In genomic region chr7:58093523-58093922, GRCm38 (mm10) we compare ENCODE assay signal across 27 mouse cellular contexts.
DNase-seq lines count a peak whose midpoint lies in the region; ATAC-seq and TF ChIP-seq lines count a peak whose summit lies in the region.
"Had no signal": no experiment of that assay in that cellular context is flagged by ENCODE, and none has a peak within 500 bp of the region (broad histone marks: within the 10 kb centered on the region; RNA-seq: fewer than 3 reads in every experiment).

No protein-coding gene starts in this region.

- DNase-seq in forebrain, embryonic 10.5 days (ENCODE audit: extremely low spot score, low spot score): no peak
- DNase-seq in frontal cortex, postnatal 14 days (ENCODE audit: low spot score in 2 of 2): no peak
- peak; percentile 8 for DNase-seq in brain, embryonic 14.5 days (ENCODE audit: low read depth)
- DNase-seq in telencephalon, adult 2 months (ENCODE audit: low read depth, low spot score): peak; percentile 43
- DNase-seq: adrenal gland, adult 8-10 months; adrenal gland, postnatal 14 days; adrenal gland, postnatal 36 days; cerebellum, adult 11 months; cerebellum, adult 18-20 months; cerebellum, adult 8-10 months; cerebellum, adult 9-11 months; cerebellum, postnatal 14 days; cerebellum, postnatal 36 days; embryo, embryonic 11 days; gastrocnemius, adult 2 months had no signal

- no peaks in the 10 kb centered on the region for H3K4me1 ChIP-seq in forebrain, embryonic 16.5 days (replicated peaks; ENCODE audit: control insufficient read depth, insufficient read depth, low read length)
- H3K4me1 ChIP-seq in forebrain, embryonic 10.5 days: no peaks in the 10 kb centered on the region
- H3K4me1 ChIP-seq in heart, embryonic 12.5 days (replicated peaks): no peaks in the 10 kb centered on the region
- H3K4me1 ChIP-seq: embryonic facial prominence, embryonic 13.5 days; embryonic facial prominence, embryonic 15.5 days; forebrain, embryonic 13.5 days had no signal

- no peak overlapping the region for H3K4me2 ChIP-seq in forebrain, embryonic 16.5 days (ENCODE audit: low read length)
- no peak overlapping the region for H3K4me2 ChIP-seq in heart, embryonic 12.5 days
- H3K4me2 ChIP-seq: embryonic facial prominence, embryonic 13.5 days; embryonic facial prominence, embryonic 15.5 days; forebrain, embryonic 13.5 days had no signal

- peak; percentile 64 for ATAC-seq in forebrain, embryonic 16.5 days
- peak; percentile 76 for ATAC-seq in frontal cortex, adult (ENCODE audit: low TSS enrichment)
- no peak for ATAC-seq in heart, embryonic 12.5 days (ENCODE audit: insufficient number of reproducible peaks, low FRiP score)
- ATAC-seq in CD4-positive, CD25-positive, alpha-beta regulatory T cell, adult 4 months: no peak
- ATAC-seq: activated CD4-positive, CD25-positive, alpha-beta regulatory T cell, adult 4 months; forebrain, embryonic 13.5 days; Patski had no signal

- TF ChIP-seq POLR2A in brain, embryonic 14.5 days (IDR thresholded peaks at IDR 0.05; ENCODE audit: borderline replicate concordance, extremely low read depth, insufficient read depth, insufficient read length, poor library complexity, severe bottlenecking): no peak

- no peaks in the 10 kb centered on the region for H3K9me3 ChIP-seq in forebrain, embryonic 16.5 days (ENCODE audit: control insufficient read depth, low read length)
- no peaks in the 10 kb centered on the region for H3K9me3 ChIP-seq in forebrain, embryonic 10.5 days
- no peaks in the 10 kb centered on the region for H3K9me3 ChIP-seq in heart, embryonic 12.5 days (replicated peaks)
- H3K9me3 ChIP-seq: embryonic facial prominence, embryonic 13.5 days; embryonic facial prominence, embryonic 15.5 days; forebrain, embryonic 13.5 days; G1E had no signal

- H3K36me3 ChIP-seq in forebrain, embryonic 16.5 days (ENCODE audit: control insufficient read depth, insufficient read depth): no peaks in the 10 kb centered on the region
- no peaks in the 10 kb centered on the region for H3K36me3 ChIP-seq in forebrain, embryonic 10.5 days (replicated peaks)
- H3K36me3 ChIP-seq in heart, embryonic 12.5 days: no peaks in the 10 kb centered on the region
- H3K36me3 ChIP-seq: embryonic facial prominence, embryonic 13.5 days; embryonic facial prominence, embryonic 15.5 days; G1E had no signal

- no peak overlapping the region for H3K9ac ChIP-seq in forebrain, embryonic 16.5 days (replicated peaks; ENCODE audit: low read depth, low read length)
- H3K9ac ChIP-seq in heart, embryonic 12.5 days: no peak overlapping the region
- H3K9ac ChIP-seq: embryonic facial prominence, embryonic 13.5 days; embryonic facial prominence, embryonic 15.5 days; forebrain, embryonic 13.5 days had no signal

- no peaks in the 10 kb centered on the region for H3K27me3 ChIP-seq in forebrain, embryonic 16.5 days (replicated peaks; ENCODE audit: control insufficient read depth, insufficient read depth, low read length)
- H3K27me3 ChIP-seq in forebrain, embryonic 10.5 days (ENCODE audit: poor library complexity, severe bottlenecking): no peaks in the 10 kb centered on the region
- H3K27me3 ChIP-seq in heart, embryonic 12.5 days (replicated peaks): no peaks in the 10 kb centered on the region
- H3K27me3 ChIP-seq: CH12.LX; embryonic facial prominence, embryonic 13.5 days; embryonic facial prominence, embryonic 15.5 days; forebrain, embryonic 13.5 days; Patski had no signal

- H3K4me3 ChIP-seq in forebrain, embryonic 16.5 days (replicated peaks; ENCODE audit: low read length): no peak overlapping the region
- H3K4me3 ChIP-seq in forebrain, embryonic 10.5 days: no peak overlapping the region
- no peak overlapping the region for H3K4me3 ChIP-seq in heart, embryonic 12.5 days
- H3K4me3 ChIP-seq: embryonic facial prominence, embryonic 13.5 days; embryonic facial prominence, embryonic 15.5 days; erythroblast, embryonic 14.5 days; forebrain, embryonic 13.5 days; gastrocnemius, adult 2 months had no signal

- TF ChIP-seq CTCF in brain, embryonic 14.5 days (IDR thresholded peaks at IDR 0.05; ENCODE audit: borderline replicate concordance, extremely low read depth, insufficient read depth, insufficient read length): no peak

- no peak overlapping the region for H3K27ac ChIP-seq in forebrain, embryonic 16.5 days (ENCODE audit: low read length)
- no peak overlapping the region for H3K27ac ChIP-seq in forebrain, embryonic 10.5 days
- no peak overlapping the region for H3K27ac ChIP-seq in heart, embryonic 12.5 days (ENCODE audit: poor library complexity, severe bottlenecking)
- H3K27ac ChIP-seq: embryonic facial prominence, embryonic 13.5 days; embryonic facial prominence, embryonic 15.5 days; forebrain, embryonic 13.5 days; gastrocnemius, adult 2 months had no signal

- WGBS in forebrain, embryonic 16.5 days: 73% methylated on average over 3 of the region's 3 CpGs
- WGBS in forebrain, embryonic 10.5 days: 88% methylated on average over 3 of the region's 3 CpGs
- WGBS in heart, embryonic 12.5 days: 73% methylated on average over 3 of the region's 3 CpGs

Comparison
In these comparisons a context has a peak if more than half of its experiments do, and no peak if none do; other contexts are left out.
1. ATAC-seq: peak in forebrain, embryonic 16.5 days (single experiment) and frontal cortex, adult (single experiment); none in heart, embryonic 12.5 days (single experiment) and CD4-positive, CD25-positive, alpha-beta regulatory T cell, adult 4 months (single experiment).
2. DNase-seq: peak in brain, embryonic 14.5 days (single experiment) and telencephalon, adult 2 months (single experiment); none in forebrain, embryonic 10.5 days (single experiment) and frontal cortex, postnatal 14 days (0 of 2).